Mouse (Mus musculus) cerebellum, postnatal 36 days (tissue): ENCODE results near the gene Gm11060.

Source experiments
- DNase-seq, 2 experiments: peaks; one replicate each; pipeline ENCODE4 v3.0.0; 2021 to 2022; ENCODE audit warnings: mixed read lengths in 2 of 2

Gene Gm11060

GRCm38 (mm10) chr2:105122216-105122615 is 30.4 kb downstream of the Gm11060 start:
- DNase-seq: no peak

GRCm38 (mm10) chr2:105122886-105123285 is 31.1 kb downstream of the Gm11060 start:
- DNase-seq: no peak

- DNase-seq: no peak
Observed at GRCm38 (mm10) chr2:105123431-105123830, 31.6 kb downstream of the Gm11060 start.

GRCm38 (mm10) chr2:105123881-105124280 is 32.1 kb downstream of the Gm11060 start:
- no peak for DNase-seq

- no peak for DNase-seq
Observed at GRCm38 (mm10) chr2:105124391-105124790, 32.6 kb downstream of the Gm11060 start.

- DNase-seq: no peak
Observed at GRCm38 (mm10) chr2:105125205-105125604, 33.4 kb downstream of the Gm11060 start.

GRCm38 (mm10) chr2:105125641-105126040 is 33.8 kb downstream of the Gm11060 start:
- no peak for DNase-seq

- no peak for DNase-seq
Observed at GRCm38 (mm10) chr2:105126279-105126678, 34.5 kb downstream of the Gm11060 start, which contains the start of gene Wt1. Gene Wt1 (plus strand): TSS chr2:105126529.

GRCm38 (mm10) chr2:105126691-105127530 is 35.1 kb downstream of the Gm11060 start:
- DNase-seq: no peak

- no peak for DNase-seq
Observed at GRCm38 (mm10) chr2:105127531-105128480, 36.0 kb downstream of the Gm11060 start.

GRCm38 (mm10) chr2:105128564-105128963 is 36.7 kb downstream of the Gm11060 start:
- no peak for DNase-seq

GRCm38 (mm10) chr2:105130351-105131060 is 38.7 kb downstream of the Gm11060 start:
- no peak for DNase-seq

- no peak for DNase-seq
Observed at GRCm38 (mm10) chr2:105131061-105131810, 39.4 kb downstream of the Gm11060 start.

GRCm38 (mm10) chr2:105131811-105132100 is 39.9 kb downstream of the Gm11060 start:
- no peak for DNase-seq

GRCm38 (mm10) chr2:105132300-105132699 is 40.5 kb downstream of the Gm11060 start:
- no peak for DNase-seq

- no peak for DNase-seq
Observed at GRCm38 (mm10) chr2:105132933-105133795, 41.3 kb downstream of the Gm11060 start.

- DNase-seq: no peak
Observed at GRCm38 (mm10) chr2:105134296-105134695, 42.5 kb downstream of the Gm11060 start.

GRCm38 (mm10) chr2:105139471-105139870 is 47.7 kb downstream of the Gm11060 start:
- no peak for DNase-seq

GRCm38 (mm10) chr2:105141371-105141770 is 49.6 kb downstream of the Gm11060 start:
- DNase-seq: no peak
